Mouse (Mus musculus) embryonic fibroblast, embryonic 13.5 days (primary cell): ENCODE results near the gene Entpd8.

ENCODE experiments used
- CTCF ChIP-seq: IDR thresholded peaks from 2 replicates; pipeline ENCODE4 v1.5.1; 2011; ENCODE audit warnings: mild to moderate bottlenecking, control low read depth, low read length, moderate library complexity, borderline replicate concordance; ENCODE audit not compliant: insufficient read depth
- POLR2A ChIP-seq: IDR thresholded peaks from 2 replicates; pipeline ENCODE4 v1.6.1; 2011; ENCODE audit warnings: low read depth, mild to moderate bottlenecking, control low read depth, low read length, moderate library complexity

- TF ChIP-seq POLR2A (no peak), CTCF (no peak)
Observed at GRCm38 (mm10) chr2:25106045-25106444, 25.9 kb downstream of the Entpd8 start.
